Mouse (Mus musculus): ENCODE measurements at regions not wholly inside any gene's neighbourhood (a gene's known extent, or its start where the extent isn't known, plus 50 kb on each side); places are given as distances from the start of the nearest gene placed in this dataset.

- DNase-seq (ENCODE audit: low spot score) = no peak
Observed at GRCm38 (mm10) chr3:41413771-41414170, 141.8 kb upstream of the Jade1 start.

GRCm38 (mm10) chr3:41412698-41413097 lies 142.8 kb upstream of the Jade1 start:
- DNase-seq (ENCODE audit: low spot score) = no peak

GRCm38 (mm10) chr3:41408821-41409737 lies 146.5 kb upstream of the Jade1 start:
- peak; percentile 28 for DNase-seq (ENCODE audit: low spot score)

- DNase-seq (ENCODE audit: low spot score) = peak; percentile 75
Observed at GRCm38 (mm10) chr3:41408423-41408820, 147.1 kb upstream of the Jade1 start.

GRCm38 (mm10) chr3:41407988-41408387 lies 147.5 kb upstream of the Jade1 start:
- DNase-seq (ENCODE audit: low spot score) = no peak

GRCm38 (mm10) chr3:41407520-41407919 lies 148.0 kb upstream of the Jade1 start:
- DNase-seq (ENCODE audit: low spot score) = no peak

GRCm38 (mm10) chr3:41401881-41402280 lies 153.7 kb upstream of the Jade1 start:
- no peak for DNase-seq (ENCODE audit: low spot score)

GRCm38 (mm10) chr3:41389868-41390267 lies 165.7 kb upstream of the Jade1 start:
- no peak for DNase-seq (ENCODE audit: low spot score)

GRCm38 (mm10) chr3:41387469-41388212 lies 167.9 kb upstream of the Jade1 start:
- no peak for DNase-seq (ENCODE audit: low spot score)

- no peak for DNase-seq (ENCODE audit: low spot score)
Observed at GRCm38 (mm10) chr3:41386299-41386698, 169.2 kb upstream of the Jade1 start.

- DNase-seq (ENCODE audit: low spot score) = no peak
Observed at GRCm38 (mm10) chr3:41384410-41384809, 171.1 kb upstream of the Jade1 start.

GRCm38 (mm10) chr3:41378576-41378975 lies 177.0 kb upstream of the Jade1 start:
- DNase-seq (ENCODE audit: low spot score) = no peak

GRCm38 (mm10) chr3:41377826-41378406 lies 177.6 kb upstream of the Jade1 start:
- no peak for DNase-seq (ENCODE audit: low spot score)

GRCm38 (mm10) chr3:41376848-41377582 lies 178.5 kb upstream of the Jade1 start:
- DNase-seq (ENCODE audit: low spot score) = no peak

- peak; percentile 55 for DNase-seq (ENCODE audit: low spot score)
Observed at GRCm38 (mm10) chr3:41375230-41375930, 180.2 kb upstream of the Jade1 start.

GRCm38 (mm10) chr3:41373198-41373597 lies 182.3 kb upstream of the Jade1 start:
- DNase-seq (ENCODE audit: low spot score) = no peak

GRCm38 (mm10) chr3:41368351-41369101 lies 187.0 kb upstream of the Jade1 start:
- no peak for DNase-seq (ENCODE audit: low spot score)

GRCm38 (mm10) chr3:41366764-41367163 lies 188.8 kb upstream of the Jade1 start:
- no peak for DNase-seq (ENCODE audit: low spot score)

GRCm38 (mm10) chr3:41366264-41366663 lies 189.3 kb upstream of the Jade1 start:
- DNase-seq (ENCODE audit: low spot score) = no peak

GRCm38 (mm10) chr3:41365145-41365830 lies 190.2 kb upstream of the Jade1 start:
- no peak for DNase-seq (ENCODE audit: low spot score)

Measured in lung, postnatal 25 days (tissue).